Comparison of ENCODE assay signal across 12 mouse cellular contexts in genomic region chrX:140996909-140997516, GRCm38 (mm10). TPM values are rescaled to one million over a fixed set of nuclear protein-coding genes. Genes with fewer than 3 reads are reported as not detected.
A peak's percentile ranks its signal among the peaks of the same experiment; 100 is the strongest.
DNase-seq lines count a peak whose midpoint lies in the region; ATAC-seq and TF ChIP-seq lines count a peak whose summit lies in the region.
"Had no signal": no experiment of that assay in that cellular context is flagged by ENCODE, and none has a peak within 500 bp of the region (broad histone marks: within the 10 kb centered on the region; RNA-seq: fewer than 3 reads in every experiment).

No protein-coding gene starts in this region.

- H3K36me3 ChIP-seq in heart, embryonic 15.5 days = no peaks in the 10 kb centered on the region
- 0 out of 2 replicates have a peak, but pooled peaks cover 4% of the 10 kb centered on the region for H3K36me3 ChIP-seq in forebrain, embryonic 13.5 days (ENCODE audit: poor library complexity, severe bottlenecking)
- no peaks in the 10 kb centered on the region for H3K36me3 ChIP-seq in limb, embryonic 15.5 days
- H3K36me3 ChIP-seq in midbrain, postnatal 0 days (ENCODE audit: insufficient read depth, low read length) = no peaks in the 10 kb centered on the region; the same call in 1 of the 2 replicates

- intact Hi-C loops in heart, postnatal 25 days (cut with DNase I) = no loop called here

- ATAC-seq in heart, embryonic 15.5 days (replicated peaks; ENCODE audit: insufficient number of reproducible peaks, insufficient read depth, low FRiP score, low read depth) = peak; percentile 47; the same call in 1 of the 2 replicates
- peak; percentile 77 for ATAC-seq in forebrain, embryonic 13.5 days
- peak; percentile 48; the same call in 1 of the 2 replicates for ATAC-seq in limb, embryonic 15.5 days (ENCODE audit: insufficient number of reproducible peaks, low FRiP score, low TSS enrichment, low read depth)
- peak; percentile 70 for ATAC-seq in midbrain, postnatal 0 days (ENCODE audit: low FRiP score)

- H3K4me2 ChIP-seq in heart, embryonic 15.5 days = no peak overlapping the region
- H3K4me2 ChIP-seq in forebrain, embryonic 13.5 days = no peak overlapping the region
- H3K4me2 ChIP-seq in limb, embryonic 15.5 days = no peak overlapping the region
- H3K4me2 ChIP-seq in midbrain, postnatal 0 days (ENCODE audit: low read depth, low read length, poor library complexity, severe bottlenecking) = no peak overlapping the region

- peaks cover 23% of the 10 kb centered on the region for H3K27me3 ChIP-seq in heart, embryonic 15.5 days
- H3K27me3 ChIP-seq in forebrain, embryonic 13.5 days = peaks cover 13% of the 10 kb centered on the region; the same call in 1 of the 2 replicates
- no peaks in the 10 kb centered on the region; the same call in 1 of the 2 replicates for H3K27me3 ChIP-seq in limb, embryonic 15.5 days
- peaks cover 5% of the 10 kb centered on the region; the same call in 1 of the 2 replicates for H3K27me3 ChIP-seq in midbrain, postnatal 0 days (ENCODE audit: insufficient read depth, low read length)

- no peak overlapping the region for H3K4me3 ChIP-seq in heart, embryonic 15.5 days
- H3K4me3 ChIP-seq in forebrain, embryonic 13.5 days = no peak overlapping the region
- H3K4me3 ChIP-seq in limb, embryonic 15.5 days = no peak overlapping the region
- no peak overlapping the region for H3K4me3 ChIP-seq in midbrain, postnatal 0 days (ENCODE audit: low read depth, low read length)

- H3K9ac ChIP-seq in heart, embryonic 15.5 days = no peak overlapping the region
- no peak overlapping the region for H3K9ac ChIP-seq in forebrain, embryonic 13.5 days
- no peak overlapping the region for H3K9ac ChIP-seq in limb, embryonic 15.5 days
- H3K9ac ChIP-seq in midbrain, postnatal 0 days (replicated peaks; ENCODE audit: low read length, poor library complexity, severe bottlenecking) = no peak overlapping the region

- 65% methylated on average over 1 of the region's 1 CpGs for WGBS in heart, embryonic 15.5 days
- 79% methylated on average over 1 of the region's 1 CpGs for WGBS in forebrain, embryonic 13.5 days
- 80% methylated on average over 1 of the region's 1 CpGs for WGBS in limb, embryonic 15.5 days
- 86% methylated on average over 1 of the region's 1 CpGs for WGBS in midbrain, postnatal 0 days

- H3K4me1 ChIP-seq in heart, embryonic 15.5 days (replicated peaks) = no peaks in the 10 kb centered on the region
- no peaks in the 10 kb centered on the region for H3K4me1 ChIP-seq in forebrain, embryonic 13.5 days
- no peaks in the 10 kb centered on the region for H3K4me1 ChIP-seq in limb, embryonic 15.5 days
- no peaks in the 10 kb centered on the region for H3K4me1 ChIP-seq in midbrain, postnatal 0 days (ENCODE audit: insufficient read depth, low read length)

- no peak for DNase-seq in heart, postnatal 25 days (ENCODE audit: low spot score)
- no peak for DNase-seq in midbrain, postnatal 0 days (ENCODE audit: low spot score)
- DNase-seq in layer of hippocampus, adult 11-12 months (ENCODE audit: low spot score) = no peak
- no peak for DNase-seq in B cell, adult 2 months
- no peak for DNase-seq in frontal cortex, postnatal 36 days (ENCODE audit: low spot score in 2 of 2)
- DNase-seq: cerebellum, adult 9-11 months; gastrocnemius, postnatal 14 days; kidney, postnatal 10 days; thymus, adult 18-20 months had no signal

- H3K27ac ChIP-seq in heart, embryonic 15.5 days = no peak overlapping the region
- H3K27ac ChIP-seq in forebrain, embryonic 13.5 days = no peak overlapping the region
- no peak overlapping the region for H3K27ac ChIP-seq in limb, embryonic 15.5 days
- H3K27ac ChIP-seq in midbrain, postnatal 0 days (ENCODE audit: low read depth, low read length) = no peak overlapping the region

- H3K9me3 ChIP-seq in heart, embryonic 15.5 days (replicated peaks) = no peaks in the 10 kb centered on the region
- no peaks in the 10 kb centered on the region for H3K9me3 ChIP-seq in forebrain, embryonic 13.5 days (replicated peaks)
- no peaks in the 10 kb centered on the region for H3K9me3 ChIP-seq in limb, embryonic 15.5 days
- no peaks in the 10 kb centered on the region for H3K9me3 ChIP-seq in midbrain, postnatal 0 days (ENCODE audit: low read length)

- TF ChIP-seq CTCF in midbrain, postnatal 0 days (IDR thresholded peaks at IDR 0.05) = no peak

RNA-seq across cellular contexts. Expression of gene Atg4a, which starts 40.3 kb away (rescaled TPM):
- 12.9 and 13.0 TPM in 2 replicates for polyA plus RNA-seq in heart, embryonic 15.5 days (2015; fragmentation: Nextera tagmentation; extraction: Ambion mirVana)
- 10 to 100 TPM; 10.7 to 11.3 TPM for total RNA-seq in heart, postnatal 25 days (2021)
- polyA plus RNA-seq in forebrain, embryonic 13.5 days (2015; fragmentation: Nextera tagmentation; extraction: Ambion mirVana) = 12.2 and 12.3 TPM in 2 replicates
- 24.6 and 29.1 TPM in 2 replicates for polyA plus RNA-seq in limb, embryonic 15.5 days (2015; fragmentation: Nextera tagmentation; extraction: Ambion mirVana)
- 4.4 and 12.0 TPM in 2 replicates for total RNA-seq in midbrain, postnatal 0 days (2014; rRNA removed)
- 11.6 and 12.0 TPM in 2 replicates for polyA plus RNA-seq in midbrain, postnatal 0 days (2015; fragmentation: Nextera tagmentation; extraction: Ambion mirVana)

RNA-seq across cellular contexts. Expression of gene Psmd10, which starts 40.5 kb away (rescaled TPM):
- 33.1 and 37.3 TPM in 2 replicates for polyA plus RNA-seq in heart, embryonic 15.5 days (2015; fragmentation: Nextera tagmentation; extraction: Ambion mirVana)
- 10 to 100 TPM; 12.5 to 13.5 TPM for total RNA-seq in heart, postnatal 25 days (2021)
- 47.6 and 49.1 TPM in 2 replicates for polyA plus RNA-seq in forebrain, embryonic 13.5 days (2015; fragmentation: Nextera tagmentation; extraction: Ambion mirVana)
- polyA plus RNA-seq in limb, embryonic 15.5 days (2015; fragmentation: Nextera tagmentation; extraction: Ambion mirVana) = 36.8 and 43.5 TPM in 2 replicates
- 11.4 and 11.8 TPM in 2 replicates for total RNA-seq in midbrain, postnatal 0 days (2014; rRNA removed)
- 33.2 and 34.4 TPM in 2 replicates for polyA plus RNA-seq in midbrain, postnatal 0 days (2015; fragmentation: Nextera tagmentation; extraction: Ambion mirVana)
